Mouse (Mus musculus): ENCODE results near the gene Ssr3.

- TF ChIP-seq POLR2A (IDR thresholded peaks at IDR 0.05; ENCODE audit: borderline replicate concordance, insufficient read depth, low read length): no peak
- no peak for TF ChIP-seq CTCF (IDR thresholded peaks at IDR 0.05; ENCODE audit: borderline replicate concordance, insufficient read depth, low read depth, low read length)
Measured at GRCm38 (mm10) chr3:65391784-65392420, 521 bp downstream of the Ssr3 start.

Data from cerebellum, adult 2 months (tissue).